Mouse (Mus musculus): Measurements from ENCODE around the gene Lmo3.

The Lmo3 gene

GRCm38 (mm10) chr6:138581734-138582505 lies at the start of gene Lmo3:
TSS of gene Lmo3 (minus strand) at chr6:138581968.
- DNase-seq (ENCODE audit: extremely low spot score, low spot score) = no peak

- no peak for DNase-seq (ENCODE audit: extremely low spot score, low spot score)
These were observed 39.0 kb upstream of the Lmo3 start for GRCm38 (mm10) chr6:138620786-138621185.

- DNase-seq (ENCODE audit: extremely low spot score, low spot score) = no peak
These were observed 36.6 kb upstream of the Lmo3 start for GRCm38 (mm10) chr6:138618396-138618795.

GRCm38 (mm10) chr6:138597016-138597415 lies 15.2 kb upstream of the Lmo3 start:
- DNase-seq (ENCODE audit: extremely low spot score, low spot score) = no peak

DNA sequence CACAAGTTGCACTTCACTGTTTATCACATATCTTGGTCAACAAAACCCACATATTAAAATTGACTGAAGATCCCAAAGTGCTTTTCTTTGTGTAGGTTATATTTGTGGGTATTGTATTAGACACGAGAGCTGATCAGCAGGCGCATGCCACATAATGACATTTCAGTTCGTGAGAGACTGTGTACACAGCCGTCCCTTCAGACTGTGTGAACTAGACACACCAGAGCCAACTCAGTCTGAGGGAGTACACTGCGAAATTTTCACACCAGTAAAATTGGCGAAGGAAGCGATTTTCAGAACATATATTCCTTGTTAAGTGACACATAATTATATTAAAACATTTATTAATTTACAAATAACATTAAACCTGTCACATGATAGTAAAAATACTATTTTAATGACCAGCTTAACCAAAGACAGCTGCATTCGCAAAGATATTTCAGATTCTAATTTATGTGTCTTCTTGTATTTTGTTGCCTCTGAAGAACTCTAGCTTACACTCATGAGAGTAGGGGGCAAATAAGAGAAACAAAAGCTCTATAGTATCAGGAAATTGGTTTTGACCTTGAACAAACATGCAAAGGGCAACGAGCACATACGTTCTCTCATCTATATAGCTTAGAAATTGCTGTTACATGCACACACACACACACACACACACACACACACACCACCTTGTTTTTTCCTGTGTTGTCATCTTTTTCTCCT lies 14.4 kb upstream of the Lmo3 start:
- DNase-seq (ENCODE audit: extremely low spot score, low spot score) = no peak

DNA sequence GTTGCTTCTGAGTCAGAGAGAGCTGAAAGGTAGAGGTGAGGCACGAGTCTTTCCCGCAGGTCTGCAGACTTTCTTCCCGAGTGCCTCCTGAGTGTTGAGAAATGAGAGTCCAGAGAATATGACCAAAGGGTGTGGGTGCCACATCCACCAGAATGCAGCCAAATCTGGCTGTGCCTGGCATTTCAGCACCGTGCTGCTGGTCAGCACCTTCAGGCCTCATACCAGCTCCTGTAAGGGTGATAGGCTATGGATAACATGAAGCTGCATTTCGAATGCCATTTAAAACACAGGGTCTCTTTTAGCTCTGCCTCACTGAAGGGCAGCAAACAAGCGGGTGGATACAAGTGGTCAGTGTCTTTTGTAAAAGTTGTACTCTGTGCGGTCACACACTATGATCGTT lies 1.5 kb upstream of the Lmo3 start:
- peak; percentile 17 for DNase-seq (ENCODE audit: extremely low spot score, low spot score)

DNA sequence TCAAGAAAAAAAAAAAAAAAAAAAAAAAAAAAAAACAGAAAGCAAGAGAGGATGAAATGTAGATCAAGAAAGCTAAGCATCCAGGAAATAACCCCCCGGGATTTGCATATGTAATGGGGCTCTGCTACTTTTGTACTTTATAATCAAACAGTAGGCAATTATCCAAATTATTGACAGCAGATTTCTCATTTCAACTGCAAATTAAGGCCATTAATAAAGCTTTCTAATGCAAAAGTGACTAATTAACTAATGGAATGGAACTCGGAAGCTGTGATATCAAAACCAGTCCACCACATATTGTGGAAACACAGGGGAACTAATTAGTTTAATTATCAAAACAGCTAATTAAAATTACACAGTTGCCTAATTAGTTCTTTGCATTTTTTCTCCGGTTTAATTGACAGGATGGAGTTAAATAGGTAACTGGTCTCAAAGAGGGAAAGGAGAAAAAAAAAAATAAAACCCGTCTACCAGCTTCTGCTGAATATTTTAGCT lies 785 bp upstream of the Lmo3 start:
- DNase-seq (ENCODE audit: extremely low spot score, low spot score) = no peak

GRCm38 (mm10) chr6:138580491-138581076 lies 1.2 kb downstream of the Lmo3 start:
- DNase-seq (ENCODE audit: extremely low spot score, low spot score) = no peak

GRCm38 (mm10) chr6:138563416-138563815 lies 18.4 kb downstream of the Lmo3 start:
- no peak for DNase-seq (ENCODE audit: extremely low spot score, low spot score)

DNA sequence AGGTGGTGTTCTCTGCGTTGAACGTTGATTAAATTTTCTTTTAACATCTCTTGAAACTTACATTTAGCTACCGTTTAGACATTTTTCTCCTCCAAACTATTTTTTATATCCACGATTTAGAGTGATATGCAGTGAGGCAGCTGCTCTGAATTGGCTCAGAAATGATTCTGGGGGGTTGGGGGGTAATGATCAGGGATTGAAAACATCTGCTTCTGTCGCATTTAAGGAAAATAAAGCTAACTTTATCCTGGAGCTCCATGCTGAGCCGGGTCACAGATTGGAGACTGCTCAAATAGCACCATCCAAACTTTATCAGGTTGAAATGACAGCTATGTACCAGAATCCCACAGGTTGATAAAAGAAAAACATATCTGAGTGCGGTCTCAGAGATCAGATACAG lies 29.6 kb downstream of the Lmo3 start:
- DNase-seq (ENCODE audit: extremely low spot score, low spot score) = no peak

DNA sequence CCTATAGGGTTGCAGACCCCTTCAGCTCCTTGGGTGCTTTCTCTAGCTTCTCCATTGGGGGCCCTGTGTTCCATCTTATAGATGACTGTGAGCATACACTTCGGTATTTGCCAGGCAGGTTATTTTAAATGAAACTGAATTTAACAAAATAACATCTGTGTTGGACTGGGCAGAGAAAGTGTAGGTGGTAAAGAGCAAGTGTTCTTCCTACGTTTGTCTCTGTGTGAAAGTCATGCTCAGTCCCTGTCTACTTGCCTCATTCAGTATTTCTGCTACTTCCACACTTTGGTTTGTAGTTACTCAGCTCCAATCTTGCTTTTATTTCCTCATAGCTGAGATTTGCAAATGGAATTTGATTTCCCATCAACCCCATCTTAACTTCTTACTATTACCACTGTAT lies 46.9 kb downstream of the Lmo3 start:
- no peak for DNase-seq (ENCODE audit: extremely low spot score, low spot score)

- DNase-seq (ENCODE audit: extremely low spot score, low spot score) = no peak
These were observed 75.1 kb downstream of the Lmo3 start for GRCm38 (mm10) chr6:138506642-138507041.

GRCm38 (mm10) chr6:138503946-138504345 lies 77.8 kb downstream of the Lmo3 start:
- DNase-seq (ENCODE audit: extremely low spot score, low spot score) = no peak

- DNase-seq (ENCODE audit: extremely low spot score, low spot score) = no peak
These were observed 98.9 kb downstream of the Lmo3 start for GRCm38 (mm10) chr6:138482834-138483233.

DNA sequence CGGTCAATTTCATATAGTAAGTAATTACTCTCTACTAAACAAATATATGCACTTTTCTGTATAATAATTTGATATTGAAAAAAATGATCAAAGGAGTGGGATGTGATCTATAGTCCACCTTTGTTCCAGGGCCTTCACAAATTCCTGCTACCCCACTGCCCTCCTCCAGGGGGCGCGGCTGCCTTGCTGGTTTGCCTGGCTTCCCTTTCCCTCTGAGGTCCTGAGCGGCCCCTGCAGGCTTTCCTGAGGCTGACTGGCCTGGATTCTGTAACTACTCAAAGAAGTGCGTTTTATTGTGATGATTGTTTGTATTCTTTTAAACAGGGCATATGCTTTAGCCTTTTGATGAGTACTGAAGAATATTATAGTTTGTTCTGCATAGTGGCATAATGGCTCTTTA lies 104.2 kb downstream of the Lmo3 start:
- DNase-seq (ENCODE audit: extremely low spot score, low spot score) = peak; percentile 80

- DNase-seq (ENCODE audit: extremely low spot score, low spot score) = no peak
These were observed 112.6 kb downstream of the Lmo3 start for GRCm38 (mm10) chr6:138469204-138469603.

DNA sequence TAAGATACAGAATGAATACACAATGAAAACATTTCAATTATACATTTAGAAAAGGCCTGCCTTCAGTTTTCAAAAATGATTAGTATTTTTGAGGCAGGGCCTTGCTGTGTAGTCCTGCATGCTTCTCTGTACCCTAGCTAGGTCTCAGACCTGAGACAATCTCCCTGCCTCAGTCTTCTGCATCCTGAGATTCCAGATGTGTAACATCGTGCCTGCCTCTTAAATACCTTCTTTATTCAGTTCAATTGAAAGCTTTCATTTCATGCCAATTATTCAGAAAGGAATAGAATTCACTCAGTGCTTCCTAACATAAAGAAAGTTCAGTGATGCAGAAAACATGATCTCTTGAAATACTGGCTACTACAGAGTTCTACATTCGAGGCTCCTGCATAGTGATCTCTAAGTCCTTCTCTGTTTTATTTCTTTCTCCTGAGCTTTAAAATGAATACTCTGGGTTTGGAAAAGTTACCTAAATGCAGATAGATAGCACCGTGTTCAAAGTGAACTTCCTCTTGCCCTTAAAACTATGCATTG lies 137.2 kb downstream of the Lmo3 start:
- no peak for DNase-seq (ENCODE audit: extremely low spot score, low spot score)

DNA sequence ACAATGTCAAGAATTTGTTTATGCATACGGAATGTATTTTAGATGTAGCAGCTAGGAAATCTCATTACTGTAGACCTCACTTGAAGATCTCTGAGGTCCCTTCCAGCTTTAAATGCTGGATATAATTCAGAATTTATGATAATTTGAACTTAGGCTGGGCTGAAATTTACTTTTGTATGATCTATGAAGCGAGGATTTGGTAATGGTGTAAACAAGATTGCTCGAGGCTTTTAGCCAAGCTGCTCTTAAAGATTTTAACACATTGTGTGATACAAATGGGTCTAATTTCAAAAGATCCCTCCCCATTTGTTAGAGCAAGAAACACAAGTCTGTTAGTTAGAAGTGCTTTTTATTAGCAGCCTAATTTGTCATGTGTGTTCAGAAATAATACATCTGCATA lies 144.4 kb downstream of the Lmo3 start:
- DNase-seq (ENCODE audit: extremely low spot score, low spot score) = no peak

DNA sequence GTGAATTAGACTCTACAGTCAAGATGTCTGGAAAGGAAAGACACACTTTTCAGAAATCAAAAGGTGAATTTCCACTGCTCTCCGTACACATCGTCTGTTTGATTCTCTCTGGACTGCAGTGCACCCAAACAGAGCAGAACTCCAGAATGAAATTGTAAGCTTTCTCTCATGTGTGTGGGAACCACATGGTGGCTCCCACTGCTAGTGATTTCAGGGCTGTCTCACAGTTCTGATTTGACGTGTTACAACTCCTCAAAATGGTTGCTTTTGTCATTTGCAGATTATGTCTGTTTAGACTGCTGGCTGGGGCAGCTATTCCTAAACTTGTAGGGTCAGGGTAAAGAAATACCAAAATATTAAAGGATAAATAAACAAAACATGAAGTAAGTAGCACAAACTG lies 145.0 kb downstream of the Lmo3 start:
- no peak for DNase-seq (ENCODE audit: extremely low spot score, low spot score)

- DNase-seq (ENCODE audit: extremely low spot score, low spot score) = no peak
These were observed 154.4 kb downstream of the Lmo3 start for GRCm38 (mm10) chr6:138427394-138427793.

DNA sequence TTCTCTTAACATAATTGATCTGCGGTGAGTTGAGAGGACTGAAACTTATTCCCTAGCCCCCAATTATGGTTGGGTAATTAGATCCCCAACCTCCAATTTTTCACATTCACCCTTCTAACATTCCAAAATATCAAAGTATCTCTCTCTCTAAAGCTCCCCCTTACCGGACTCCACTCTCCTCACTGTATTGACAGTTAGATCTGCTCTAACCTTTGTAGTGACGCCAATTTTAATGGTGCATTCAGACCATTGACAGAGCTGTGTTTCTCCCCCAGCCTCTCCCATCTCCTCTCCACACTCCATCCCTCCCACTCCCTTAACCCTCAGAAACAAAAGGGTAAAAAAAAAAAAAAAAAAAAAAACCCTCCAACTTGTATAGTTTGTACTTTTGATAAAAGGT lies 154.9 kb downstream of the Lmo3 start:
- no peak for DNase-seq (ENCODE audit: extremely low spot score, low spot score)

Data from neural tube, embryonic 10.5 days (tissue).